Mouse (Mus musculus) cerebellum, adult 9-10 months (tissue): ENCODE data around the gene Hmga1b.
"Not testable (repeated sequence)": the region's sequence is repeated elsewhere in the genome, so short reads cannot be mapped to it uniquely, and the experiment has no call there.

ENCODE experiments used
- DNase-seq: peaks from one replicate; pipeline ENCODE4 v3.0.0; 2022

The Hmga1b gene

GRCm38 (mm10) chr11:120762672-120763041 lies at the start of gene Hmga1b:
Hmga1b (plus strand) TSS chr11:120762794.
- DNase-seq: not testable (repeated sequence)

- DNase-seq: peak; percentile 98
These were observed 48.7 kb upstream of the Hmga1b start, which contains the start of the genes Cenpx and Lrrc45 for GRCm38 (mm10) chr11:120713580-120714518. Cenpx (minus strand) TSS chr11:120713738. Lrrc45 (plus strand) TSS chr11:120713925.

GRCm38 (mm10) chr11:120714546-120714945 lies 48.0 kb upstream of the Hmga1b start:
- DNase-seq: no peak

GRCm38 (mm10) chr11:120715131-120715530 lies 47.5 kb upstream of the Hmga1b start:
- no peak for DNase-seq

GRCm38 (mm10) chr11:120719242-120719641 lies 43.4 kb upstream of the Hmga1b start:
- DNase-seq: no peak

- no peak for DNase-seq
These were observed 42.7 kb upstream of the Hmga1b start for GRCm38 (mm10) chr11:120719841-120720376.

GRCm38 (mm10) chr11:120720450-120720849 lies 42.1 kb upstream of the Hmga1b start:
- peak; percentile 94 for DNase-seq

- DNase-seq: no peak
These were observed 41.2 kb upstream of the Hmga1b start, which contains the start of gene Rac3 for GRCm38 (mm10) chr11:120721124-120722066. Rac3 (plus strand) TSS chr11:120721470.

GRCm38 (mm10) chr11:120722067-120722630 lies 40.4 kb upstream of the Hmga1b start:
- DNase-seq: no peak

GRCm38 (mm10) chr11:120722761-120723382 lies 39.7 kb upstream of the Hmga1b start:
- DNase-seq: no peak

- no peak for DNase-seq
These were observed 39.1 kb upstream of the Hmga1b start for GRCm38 (mm10) chr11:120723509-120723908.

GRCm38 (mm10) chr11:120726243-120727168 lies 36.1 kb upstream of the Hmga1b start:
- DNase-seq: peak; percentile 14

- DNase-seq: peak; percentile 91
These were observed 35.4 kb upstream of the Hmga1b start, which contains the start of gene Dcxr for GRCm38 (mm10) chr11:120727169-120727527. Dcxr (minus strand) TSS chr11:120727281.

- peak; percentile 12 for DNase-seq
These were observed 35.0 kb upstream of the Hmga1b start for GRCm38 (mm10) chr11:120727564-120727963.

- DNase-seq: no peak
These were observed 33.9 kb upstream of the Hmga1b start for GRCm38 (mm10) chr11:120728530-120729240.

- DNase-seq: peak; percentile 19
These were observed 33.1 kb upstream of the Hmga1b start for GRCm38 (mm10) chr11:120729432-120730050.

GRCm38 (mm10) chr11:120730331-120730870 lies 32.2 kb upstream of the Hmga1b start:
- DNase-seq: no peak

GRCm38 (mm10) chr11:120731395-120731794 lies 31.2 kb upstream of the Hmga1b start:
- no peak for DNase-seq
